Mouse (Mus musculus) sigmoid colon, adult 10 weeks (tissue): ENCODE measurements around the gene Igf2r. TPM values are rescaled to one million over a fixed set of nuclear protein-coding genes. Genes with fewer than 3 reads are reported as not detected.

Source experiments
- polyA plus RNA-seq: library from polyadenylated mRNA; stranded (reverse); fragments of 350-450 nt; fragmentation: Illumina TruSeq; extraction: RNeasy Lipid Tissue Mini Kit (QIAGEN cat#74804); gene quantifications from one replicate; pipeline ENCODE4 v1.2.3, GENCODE M21; 2014; ENCODE audit warnings: low read depth, low replicate concordance

The Igf2r gene
- polyA plus RNA-seq = 16.6 TPM

DNA sequence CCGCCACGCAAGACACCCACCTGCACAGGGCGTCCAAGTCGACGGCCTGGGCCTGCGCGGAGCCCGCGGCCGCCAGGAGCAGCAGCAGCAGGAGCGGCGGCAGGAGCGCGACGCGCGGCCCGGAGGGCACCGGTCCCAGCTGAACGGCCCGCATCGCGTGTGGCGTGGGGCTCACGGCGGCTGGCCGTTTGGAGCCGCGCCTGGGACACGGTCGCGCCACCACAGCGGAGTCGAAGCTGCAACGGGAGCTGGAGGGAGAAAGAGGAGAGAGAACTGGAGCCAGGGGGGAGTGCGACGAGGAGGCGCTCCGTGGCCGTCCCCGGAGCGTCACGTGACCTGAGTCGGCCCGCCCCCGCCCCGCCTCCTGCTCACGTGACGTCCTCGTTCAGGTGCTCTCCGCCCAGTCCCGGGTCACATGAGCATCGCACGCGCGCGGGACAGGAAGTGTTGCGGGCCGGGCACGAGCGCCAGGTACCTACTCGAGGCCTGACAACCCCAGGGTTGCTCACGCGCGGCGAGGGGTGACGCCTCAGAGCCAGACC is at the start of gene Igf2r:
Gene Igf2r, minus strand, starts transcription at position 285 of the 542 bp plus-strand sequence.

DNA sequence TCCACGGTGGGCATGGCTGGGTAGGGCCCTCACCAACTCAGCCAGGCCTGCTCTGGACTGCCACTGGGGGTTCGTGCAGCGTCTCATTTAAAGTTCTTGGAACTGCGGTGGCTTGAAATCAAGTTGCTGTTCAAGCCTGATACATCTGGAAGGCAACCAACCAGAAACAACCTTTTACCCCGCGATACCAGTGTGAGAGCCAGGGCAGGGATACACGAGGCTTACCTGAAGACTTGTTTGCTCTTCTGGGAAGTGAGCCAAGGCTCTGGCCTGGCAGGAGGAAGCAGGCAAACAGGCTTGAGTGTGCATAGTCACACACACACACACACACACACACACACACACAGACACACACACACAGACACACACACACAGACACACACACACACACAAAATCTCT is 93.8 kb downstream of the Igf2r start, which contains the start of gene Slc22a1:
Gene Slc22a1, minus strand, starts transcription at position 184 of the 400 bp plus-strand sequence.

Other genes starting within 250 kb of the Igf2r start
- gene Slc22a2, start 185.5 kb downstream of the Igf2r start, polyA plus RNA-seq = not detected
- 4.5 TPM for gene Slc22a1, start 93.8 kb downstream of the Igf2r start, polyA plus RNA-seq
- gene Mas1, start 98.5 kb upstream of the Igf2r start, polyA plus RNA-seq = not detected
- not detected for gene Mrgprh, start 106.4 kb upstream of the Igf2r start, polyA plus RNA-seq
- not detected for gene Pnldc1, start 140.6 kb upstream of the Igf2r start, polyA plus RNA-seq
- gene Tcp1, start 146.0 kb upstream of the Igf2r start, polyA plus RNA-seq = 398 TPM
- 98.0 TPM for gene Mrpl18, start 146.7 kb upstream of the Igf2r start, polyA plus RNA-seq
- not detected for gene Acat3, start 170.9 kb upstream of the Igf2r start, polyA plus RNA-seq
- gene Acat2, start 191.1 kb upstream of the Igf2r start, polyA plus RNA-seq = 29.1 TPM
- 194 TPM for gene Wtap, start 224.5 kb upstream of the Igf2r start, polyA plus RNA-seq
- 86.8 TPM for gene Sod2, start 237.2 kb upstream of the Igf2r start, polyA plus RNA-seq